Mouse (Mus musculus) hindlimb bud, embryonic 11.5 days (tissue): ENCODE results near the gene Chn2.

ENCODE experiments used
- DNase-seq: peaks from one replicate; pipeline ENCODE4 v3.0.0-alpha.2; 2012; ENCODE audit warnings: low read depth, low spot score; ENCODE audit errors: extremely low spot score

Chn2 gene

GRCm38 (mm10) chr6:54183825-54184578 lies 144.6 kb downstream of the Chn2 start:
- no peak for DNase-seq

DNA sequence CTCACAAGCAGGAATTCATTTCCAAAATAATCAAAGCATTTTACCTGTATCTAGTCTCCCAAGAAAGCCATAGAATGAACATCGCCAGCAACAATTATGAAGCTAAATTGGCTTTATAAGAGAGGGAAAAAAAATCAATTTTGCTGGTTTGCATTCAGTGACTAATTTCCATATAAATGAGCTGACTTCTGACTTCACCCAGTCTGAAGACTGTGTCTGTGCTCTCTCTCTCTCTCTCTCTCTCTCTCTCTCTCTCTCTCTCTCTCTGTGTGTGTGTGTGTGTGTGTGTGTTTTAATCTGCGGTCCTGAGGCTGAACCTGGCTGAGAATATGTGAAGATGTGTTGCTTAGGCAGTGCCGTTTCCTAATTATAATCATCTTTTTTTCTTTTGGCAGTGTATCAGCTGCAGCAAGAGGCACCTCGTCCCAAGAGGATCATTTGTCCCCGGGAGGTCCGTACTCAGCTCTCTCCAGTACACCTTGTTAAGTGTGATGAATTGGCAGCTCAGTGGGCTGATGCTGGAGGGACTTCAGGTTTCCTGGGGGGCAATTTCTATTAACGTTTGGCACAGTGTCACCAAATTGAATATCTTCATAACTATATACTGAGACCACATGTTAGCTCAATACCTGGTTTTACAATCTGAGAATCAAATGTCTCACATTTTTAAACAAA lies 154.4 kb downstream of the Chn2 start:
- DNase-seq: no peak

GRCm38 (mm10) chr6:54197821-54198412 lies 158.6 kb downstream of the Chn2 start:
- no peak for DNase-seq

- no peak for DNase-seq
Measured at GRCm38 (mm10) chr6:54199516-54199915, 160.2 kb downstream of the Chn2 start.

DNA sequence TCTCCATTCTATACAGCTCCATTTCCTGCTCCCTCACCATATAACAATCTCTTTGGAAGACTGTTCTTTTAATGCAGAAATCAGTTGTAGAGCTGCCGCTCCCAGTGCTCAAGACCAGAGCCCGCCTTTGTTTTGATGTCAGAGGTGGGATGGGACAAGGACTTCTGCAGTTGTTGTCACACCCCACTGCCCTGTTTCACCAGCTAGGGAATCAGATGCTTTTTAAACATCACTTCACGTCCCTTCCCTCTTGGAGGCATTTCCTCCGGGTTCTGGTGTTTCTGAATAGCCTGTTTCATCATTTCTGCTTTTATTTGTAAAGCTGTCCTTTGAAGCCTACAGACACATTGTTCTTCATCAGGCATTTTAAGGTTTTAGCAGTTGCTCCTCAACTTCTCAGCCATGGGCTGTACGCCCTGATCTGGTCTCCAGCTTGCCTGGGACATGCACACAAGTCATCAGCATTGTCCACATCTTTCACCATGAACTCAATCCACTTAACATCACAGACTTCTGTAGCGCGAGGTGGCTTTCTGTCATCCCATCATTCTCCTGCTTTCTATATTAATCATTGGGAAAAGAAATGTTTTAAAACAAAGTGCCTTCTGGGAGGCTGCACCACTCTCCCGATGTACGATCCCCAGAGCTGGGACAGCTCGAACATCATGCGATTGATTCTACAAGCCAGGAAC lies 160.8 kb downstream of the Chn2 start:
- DNase-seq: no peak

- DNase-seq: no peak
Measured at GRCm38 (mm10) chr6:54202311-54203020, 163.1 kb downstream of the Chn2 start.

GRCm38 (mm10) chr6:54203316-54203715 lies 164.0 kb downstream of the Chn2 start:
- no peak for DNase-seq

DNA sequence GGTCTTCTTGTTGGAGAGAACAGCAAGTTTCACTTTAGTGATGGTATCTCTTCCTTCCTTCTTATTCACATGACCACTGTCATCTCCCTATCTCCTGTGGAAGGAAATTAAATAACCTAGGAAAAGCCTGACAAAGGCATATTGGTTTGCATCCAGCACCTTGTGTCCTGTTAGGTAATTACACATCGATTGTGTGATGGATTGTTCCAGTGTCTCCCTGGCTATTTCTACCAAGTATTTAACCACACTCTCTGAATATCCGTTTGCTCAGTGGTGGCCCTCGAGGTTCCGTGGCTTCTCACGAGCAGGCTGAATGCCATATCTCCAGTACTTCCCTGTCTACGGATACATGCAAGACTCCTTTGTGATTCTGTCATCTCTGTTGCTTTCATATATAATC lies 164.6 kb downstream of the Chn2 start:
- no peak for DNase-seq

DNA sequence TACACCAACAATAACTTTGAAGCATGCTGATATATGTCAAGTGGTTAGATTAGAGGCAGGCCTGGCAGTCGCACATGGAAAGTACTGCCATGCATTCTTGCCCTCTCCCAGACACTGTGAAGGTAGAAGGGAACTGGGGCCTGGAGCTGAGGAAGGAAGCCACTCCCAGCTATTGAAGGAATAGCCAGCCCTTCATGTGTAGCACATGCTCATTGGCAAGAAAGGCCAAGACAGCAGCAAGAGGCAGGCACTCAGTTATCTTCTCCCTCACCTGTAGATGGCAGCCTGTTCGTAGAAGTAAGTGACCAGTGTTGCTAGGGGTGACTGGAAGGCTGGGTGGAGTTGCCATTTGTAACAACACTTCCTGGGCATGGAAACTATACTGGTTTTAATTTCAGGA lies 165.6 kb downstream of the Chn2 start:
- DNase-seq: no peak

- DNase-seq: no peak
Measured at GRCm38 (mm10) chr6:54205471-54205870, 166.1 kb downstream of the Chn2 start.

DNA sequence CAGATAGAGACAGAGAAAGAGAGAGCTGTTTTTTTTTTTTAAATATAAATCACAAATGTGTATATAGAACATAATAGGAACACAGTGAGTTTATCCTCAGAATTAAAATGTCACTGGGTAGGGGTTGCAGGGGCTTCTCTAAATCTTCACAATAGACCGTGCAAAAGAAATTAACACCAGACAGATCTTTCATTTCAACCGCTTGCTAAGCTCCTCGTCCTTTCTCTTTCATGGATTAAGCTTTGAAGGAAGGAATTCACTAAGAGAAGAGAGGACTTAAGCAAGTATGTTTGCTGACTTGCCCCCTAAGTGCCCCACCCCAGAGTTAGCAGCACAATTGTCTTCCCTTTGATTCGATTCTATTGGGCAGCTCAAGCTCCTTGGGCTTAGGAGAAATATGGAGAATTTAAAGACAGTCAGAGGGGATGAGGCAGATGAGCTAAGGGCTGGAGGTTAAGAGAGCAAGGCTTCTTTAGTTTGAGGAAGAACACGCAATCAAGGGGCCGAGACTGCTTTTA lies 166.9 kb downstream of the Chn2 start:
- DNase-seq: no peak

DNA sequence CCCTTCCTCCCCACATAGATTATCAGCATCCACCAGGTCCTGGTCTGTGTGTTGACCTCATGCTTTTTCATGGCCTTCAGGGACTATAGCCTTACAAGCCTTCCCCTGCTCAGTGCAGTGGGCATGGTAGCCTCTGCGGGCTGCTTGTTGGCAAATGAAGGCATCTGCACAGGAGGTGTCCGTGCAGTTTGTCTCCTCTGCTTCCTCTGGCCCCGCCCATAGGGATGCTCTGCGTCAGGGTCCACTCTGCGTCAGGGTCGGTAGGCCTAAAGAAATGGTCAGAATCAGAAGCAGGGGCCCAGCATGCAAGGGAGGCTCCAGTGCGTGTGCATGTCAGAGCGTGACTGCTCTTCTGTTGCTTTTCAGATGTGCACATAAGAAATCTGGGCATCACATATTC lies 169.4 kb downstream of the Chn2 start:
- DNase-seq: no peak

DNA sequence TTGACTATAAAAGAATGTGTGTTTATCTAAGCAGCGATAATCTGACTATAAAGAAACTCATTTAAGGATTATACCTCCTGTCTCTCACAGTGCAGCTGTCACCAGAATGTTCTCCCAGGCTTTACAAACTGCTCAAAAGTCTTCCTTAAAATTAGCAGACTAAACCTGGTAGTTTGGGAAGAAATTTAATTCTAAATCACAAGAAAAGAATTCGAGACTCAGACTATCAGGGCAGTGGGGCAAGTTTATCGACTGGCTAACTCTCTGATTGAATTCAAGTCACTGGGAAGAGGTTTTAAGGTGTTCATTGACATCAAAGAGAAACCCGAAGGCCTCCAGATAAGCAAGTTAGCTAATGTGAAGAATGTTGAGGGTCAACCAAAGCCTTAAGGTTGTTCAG lies 171.6 kb downstream of the Chn2 start:
- DNase-seq: no peak

- no peak for DNase-seq
Measured at GRCm38 (mm10) chr6:54211939-54212338, 172.6 kb downstream of the Chn2 start.

DNA sequence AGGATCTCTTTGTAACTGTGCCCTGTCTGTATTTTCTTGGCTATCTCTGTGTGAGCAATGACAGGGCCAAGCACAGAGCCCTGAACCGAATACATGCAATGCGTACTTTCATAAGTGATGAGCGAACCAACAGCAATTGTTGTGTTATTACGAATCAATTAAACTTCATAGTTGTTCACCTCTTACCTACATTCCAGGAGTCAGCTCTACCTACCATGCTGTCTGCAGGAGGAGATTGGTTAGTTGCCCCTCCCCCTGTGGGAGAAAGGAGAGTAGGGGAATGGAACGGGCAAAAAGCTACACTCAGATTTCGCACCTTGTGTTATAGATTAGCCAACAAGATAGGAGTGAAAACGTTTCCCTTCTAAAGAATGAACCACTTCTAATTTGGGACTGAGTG lies 174.4 kb downstream of the Chn2 start:
- no peak for DNase-seq

- DNase-seq: no peak
Measured at GRCm38 (mm10) chr6:54215636-54216035, 176.3 kb downstream of the Chn2 start.

DNA sequence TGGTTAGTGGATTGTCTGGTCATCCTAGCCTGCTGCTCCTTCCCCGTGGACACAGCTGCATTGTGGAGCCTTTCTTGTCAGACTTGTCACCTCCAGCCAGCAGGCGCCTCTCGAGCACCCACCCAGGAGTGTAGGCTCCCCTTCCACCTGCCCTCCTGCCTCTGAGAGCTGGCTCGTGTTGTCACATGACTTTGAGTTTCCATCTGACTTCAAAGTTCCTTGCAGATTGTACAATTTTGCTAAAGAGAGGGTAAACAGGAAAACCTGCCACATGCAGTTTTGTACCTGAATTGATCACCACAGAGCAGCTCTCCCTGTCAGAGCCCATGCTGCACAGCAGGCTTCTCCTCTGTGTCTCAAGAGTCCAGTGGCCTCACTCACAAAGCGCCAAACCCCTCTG lies 177.2 kb downstream of the Chn2 start:
- DNase-seq: no peak

GRCm38 (mm10) chr6:54220124-54220523 lies 180.8 kb downstream of the Chn2 start:
- DNase-seq: no peak

- no peak for DNase-seq
Measured at GRCm38 (mm10) chr6:54223529-54223928, 184.2 kb downstream of the Chn2 start.

DNA sequence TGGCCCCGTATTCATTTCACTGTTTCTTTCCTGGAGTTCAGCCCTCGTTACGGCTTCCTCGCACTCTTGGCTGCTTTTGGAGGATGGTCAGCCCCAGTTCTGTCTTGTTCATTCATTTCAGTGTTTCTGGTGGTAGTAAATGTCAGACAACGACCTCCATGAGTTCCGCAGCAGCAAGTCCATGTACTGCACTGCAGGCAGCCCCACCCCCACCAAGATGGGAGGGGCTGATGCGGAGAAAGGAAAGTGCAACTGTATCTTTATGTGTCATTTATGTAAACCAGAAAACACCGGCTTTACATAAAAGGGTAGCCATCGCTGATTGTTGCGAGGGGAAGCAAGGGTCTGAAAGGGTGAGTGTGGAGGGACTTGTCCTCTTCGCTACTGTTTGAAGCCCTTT lies 185.0 kb downstream of the Chn2 start:
- DNase-seq: no peak

GRCm38 (mm10) chr6:54225327-54225726 lies 186.0 kb downstream of the Chn2 start:
- no peak for DNase-seq
